Mouse (Mus musculus): ENCODE data around the gene Tapt1. TPM values are rescaled to one million over a fixed set of nuclear protein-coding genes. Genes with fewer than 3 reads are reported as not detected.

Gene Tapt1
- polyA plus RNA-seq, 1 experiment from 2014 or later: 30.7 TPM

- no peaks in the 10 kb centered on the region for H3K27me3 ChIP-seq
- H3K9ac ChIP-seq: no peak overlapping the region
- peaks cover 20% of the 10 kb centered on the region for H3K36me3 ChIP-seq
- 80% methylated on average over 2 of the region's 2 CpGs for WGBS
- H3K27ac ChIP-seq: no peak overlapping the region
- H3K4me1 ChIP-seq: peaks cover 4% of the 10 kb centered on the region
- H3K4me2 ChIP-seq: no peak overlapping the region
- ATAC-seq (ENCODE audit: insufficient number of reproducible peaks, low FRiP score, low TSS enrichment, low read depth): no peak
- no peak overlapping the region for H3K4me3 ChIP-seq
- H3K9me3 ChIP-seq: no peaks in the 10 kb centered on the region
Observed at GRCm38 (mm10) chr5:44214025-44214424, 12.4 kb downstream of the Tapt1 start.

GRCm38 (mm10) chr5:44213391-44213790 is 13.0 kb downstream of the Tapt1 start:
- H3K9me3 ChIP-seq: no peaks in the 10 kb centered on the region
- no peak overlapping the region for H3K9ac ChIP-seq
- H3K4me2 ChIP-seq: no peak overlapping the region
- ATAC-seq (ENCODE audit: insufficient number of reproducible peaks, low FRiP score, low TSS enrichment, low read depth): no peak
- H3K27me3 ChIP-seq: no peaks in the 10 kb centered on the region
- 89% methylated on average over 5 of the region's 5 CpGs for WGBS
- no peak overlapping the region for H3K4me3 ChIP-seq
- H3K36me3 ChIP-seq: peaks cover 20% of the 10 kb centered on the region
- no peak overlapping the region for H3K27ac ChIP-seq
- peaks cover 4% of the 10 kb centered on the region for H3K4me1 ChIP-seq

GRCm38 (mm10) chr5:44211818-44212465 is 14.5 kb downstream of the Tapt1 start:
- peaks cover under 1% of the 10 kb centered on the region; the same call in 1 of the 2 replicates for H3K4me1 ChIP-seq
- no peak overlapping the region for H3K27ac ChIP-seq
- no peaks in the 10 kb centered on the region for H3K9me3 ChIP-seq
- H3K4me3 ChIP-seq: no peak overlapping the region
- WGBS: 83% methylated on average over 6 of the region's 6 CpGs
- peaks cover 20% of the 10 kb centered on the region for H3K36me3 ChIP-seq
- no peak for ATAC-seq (ENCODE audit: insufficient number of reproducible peaks, low FRiP score, low TSS enrichment, low read depth)
- H3K27me3 ChIP-seq: no peaks in the 10 kb centered on the region
- H3K4me2 ChIP-seq: no peak overlapping the region
- no peak overlapping the region for H3K9ac ChIP-seq

- no peak overlapping the region for H3K4me3 ChIP-seq
- H3K4me1 ChIP-seq: no peaks in the 10 kb centered on the region
- H3K9me3 ChIP-seq: no peaks in the 10 kb centered on the region
- WGBS: 90% methylated on average over 4 of the region's 4 CpGs
- no peak overlapping the region for H3K4me2 ChIP-seq
- peaks cover 11% of the 10 kb centered on the region; the same call in 1 of the 2 replicates for H3K36me3 ChIP-seq
- H3K9ac ChIP-seq: no peak overlapping the region
- no peak overlapping the region for H3K27ac ChIP-seq
- H3K27me3 ChIP-seq: no peaks in the 10 kb centered on the region
- no peak for ATAC-seq (ENCODE audit: insufficient number of reproducible peaks, low FRiP score, low TSS enrichment, low read depth)
Observed at GRCm38 (mm10) chr5:44207286-44207685, 19.1 kb downstream of the Tapt1 start.

- 83% methylated on average over 5 of the region's 5 CpGs for WGBS
- Histone ChIP-seq H3K4me3 (no peak overlapping the region), H3K4me1 (no peaks in the 10 kb centered on the region), H3K27ac (no peak overlapping the region), H3K27me3 (no peaks in the 10 kb centered on the region), H3K4me2 (no peak overlapping the region), H3K9me3 (no peaks in the 10 kb centered on the region), H3K9ac (no peak overlapping the region), H3K36me3 (peaks cover 8% of the 10 kb centered on the region; the same call in 1 of the 2 replicates)
- ATAC-seq (ENCODE audit: insufficient number of reproducible peaks, low FRiP score, low TSS enrichment, low read depth): no peak
Observed at GRCm38 (mm10) chr5:44206651-44207050, 19.8 kb downstream of the Tapt1 start.

GRCm38 (mm10) chr5:44203410-44203809 is 23.0 kb downstream of the Tapt1 start:
- Histone ChIP-seq H3K27me3 (no peaks in the 10 kb centered on the region), H3K4me1 (no peaks in the 10 kb centered on the region), H3K36me3 (peaks cover 5% of the 10 kb centered on the region; the same call in 1 of the 2 replicates), H3K4me3 (no peak overlapping the region), H3K9ac (no peak overlapping the region), H3K4me2 (no peak overlapping the region), H3K9me3 (no peaks in the 10 kb centered on the region), H3K27ac (no peak overlapping the region)
- ATAC-seq (ENCODE audit: insufficient number of reproducible peaks, low FRiP score, low TSS enrichment, low read depth): no peak
- 52% methylated on average over 1 of the region's 1 CpGs for WGBS

- no peak overlapping the region for H3K4me2 ChIP-seq
- no peaks in the 10 kb centered on the region for H3K4me1 ChIP-seq
- ATAC-seq (ENCODE audit: insufficient number of reproducible peaks, low FRiP score, low TSS enrichment, low read depth): no peak
Observed at GRCm38 (mm10) chr5:44201665-44202064, 24.8 kb downstream of the Tapt1 start.

GRCm38 (mm10) chr5:44199109-44199508 is 27.3 kb downstream of the Tapt1 start:
- Histone ChIP-seq H3K36me3 (peaks cover 9% of the 10 kb centered on the region), H3K4me2 (no peak overlapping the region), H3K9me3 (no peaks in the 10 kb centered on the region), H3K4me3 (no peak overlapping the region), H3K4me1 (no peaks in the 10 kb centered on the region), H3K9ac (no peak overlapping the region), H3K27ac (no peak overlapping the region), H3K27me3 (no peaks in the 10 kb centered on the region)
- 89% methylated on average over 4 of the region's 4 CpGs for WGBS
- no peak for ATAC-seq (ENCODE audit: insufficient number of reproducible peaks, low FRiP score, low TSS enrichment, low read depth)

More at GRCm38 (mm10) chr5:44201665-44202064, 24.8 kb downstream of the Tapt1 start:
- H3K36me3 ChIP-seq: peaks cover 5% of the 10 kb centered on the region; the same call in 1 of the 2 replicates
- no peak overlapping the region for H3K4me3 ChIP-seq
- H3K27ac ChIP-seq: no peak overlapping the region
- H3K27me3 ChIP-seq: no peaks in the 10 kb centered on the region
- no peaks in the 10 kb centered on the region for H3K9me3 ChIP-seq
- H3K9ac ChIP-seq: no peak overlapping the region

- no peaks in the 10 kb centered on the region for H3K9me3 ChIP-seq
- H3K9ac ChIP-seq: no peak overlapping the region
- no peaks in the 10 kb centered on the region for H3K4me1 ChIP-seq
- ATAC-seq (ENCODE audit: insufficient number of reproducible peaks, low FRiP score, low TSS enrichment, low read depth): no peak
- 86% methylated on average over 4 of the region's 4 CpGs for WGBS
- no peak overlapping the region for H3K4me2 ChIP-seq
- H3K27ac ChIP-seq: no peak overlapping the region
- H3K27me3 ChIP-seq: no peaks in the 10 kb centered on the region
- peaks cover 16% of the 10 kb centered on the region for H3K36me3 ChIP-seq
- no peak overlapping the region for H3K4me3 ChIP-seq
Observed at GRCm38 (mm10) chr5:44198471-44198870, 28.0 kb downstream of the Tapt1 start.

- H3K4me1 ChIP-seq: no peaks in the 10 kb centered on the region
- H3K4me2 ChIP-seq: no peak overlapping the region
- no peaks in the 10 kb centered on the region for H3K9me3 ChIP-seq
- H3K27ac ChIP-seq: no peak overlapping the region
- H3K4me3 ChIP-seq: no peak overlapping the region
- H3K27me3 ChIP-seq: no peaks in the 10 kb centered on the region
- H3K36me3 ChIP-seq: peaks cover 22% of the 10 kb centered on the region
- 41% methylated on average over 5 of the region's 5 CpGs for WGBS
- ATAC-seq (ENCODE audit: insufficient number of reproducible peaks, low FRiP score, low TSS enrichment, low read depth): no peak
- no peak overlapping the region for H3K9ac ChIP-seq
Observed at GRCm38 (mm10) chr5:44197806-44198205, 28.6 kb downstream of the Tapt1 start.

- Histone ChIP-seq H3K4me3 (no peak overlapping the region), H3K27me3 (no peaks in the 10 kb centered on the region), H3K36me3 (peaks cover 22% of the 10 kb centered on the region), H3K4me2 (no peak overlapping the region), H3K27ac (no peak overlapping the region), H3K9ac (no peak overlapping the region), H3K9me3 (no peaks in the 10 kb centered on the region), H3K4me1 (no peaks in the 10 kb centered on the region)
- WGBS: 90% methylated on average over 4 of the region's 4 CpGs
- no peak for ATAC-seq (ENCODE audit: insufficient number of reproducible peaks, low FRiP score, low TSS enrichment, low read depth)
Observed at GRCm38 (mm10) chr5:44196167-44196566, 30.3 kb downstream of the Tapt1 start.

GRCm38 (mm10) chr5:44187370-44187769 is 39.1 kb downstream of the Tapt1 start:
- ATAC-seq (ENCODE audit: insufficient number of reproducible peaks, low FRiP score, low TSS enrichment, low read depth): no peak
- H3K4me1 ChIP-seq: no peaks in the 10 kb centered on the region
- no peak overlapping the region for H3K27ac ChIP-seq
- no peak overlapping the region for H3K9ac ChIP-seq
- no peaks in the 10 kb centered on the region for H3K27me3 ChIP-seq
- H3K4me2 ChIP-seq: no peak overlapping the region
- peaks cover 65% of the 10 kb centered on the region for H3K36me3 ChIP-seq
- no peak overlapping the region for H3K4me3 ChIP-seq
- H3K9me3 ChIP-seq: no peaks in the 10 kb centered on the region

GRCm38 (mm10) chr5:44181669-44182068 is 44.8 kb downstream of the Tapt1 start:
- WGBS: 90% methylated on average over 3 of the region's 3 CpGs
- no peak for ATAC-seq (ENCODE audit: insufficient number of reproducible peaks, low FRiP score, low TSS enrichment, low read depth)
- no peak overlapping the region for H3K4me2 ChIP-seq
- H3K9ac ChIP-seq: no peak overlapping the region
- no peak overlapping the region for H3K4me3 ChIP-seq
- H3K9me3 ChIP-seq: no peaks in the 10 kb centered on the region
- no peaks in the 10 kb centered on the region for H3K4me1 ChIP-seq
- peaks cover 70% of the 10 kb centered on the region for H3K36me3 ChIP-seq
- H3K27me3 ChIP-seq: no peaks in the 10 kb centered on the region
- no peak overlapping the region for H3K27ac ChIP-seq
